Mouse (Mus musculus) natural killer cell, adult 2 months (primary cell): ENCODE data around the gene Naif1.
"Not testable (repeated sequence)": the region's sequence is repeated elsewhere in the genome, so short reads cannot be mapped to it uniquely, and the experiment has no call there.

Experiments used
- DNase-seq, 2 experiments: peaks; one replicate each; pipeline ENCODE4 v3.0.0; 2022; ENCODE audit warnings: low spot score in 2 of 2

Naif1 gene

GRCm38 (mm10) chr2:32455101-32455500 lies 4.8 kb downstream of the Naif1 start:
- no peak for DNase-seq

- DNase-seq = no peak
These were observed 8.0 kb downstream of the Naif1 start for GRCm38 (mm10) chr2:32458300-32458699.

GRCm38 (mm10) chr2:32459657-32460056 lies 9.4 kb downstream of the Naif1 start:
- DNase-seq = no peak

- DNase-seq = no peak
These were observed 13.5 kb downstream of the Naif1 start for GRCm38 (mm10) chr2:32463773-32464172.

- no peak for DNase-seq
These were observed 14.1 kb downstream of the Naif1 start for GRCm38 (mm10) chr2:32464212-32464891.

GRCm38 (mm10) chr2:32471001-32471680 lies 20.9 kb downstream of the Naif1 start:
- no peak for DNase-seq

GRCm38 (mm10) chr2:32471681-32472061 lies 21.4 kb downstream of the Naif1 start:
- no peak for DNase-seq

GRCm38 (mm10) chr2:32475361-32475760 lies 25.1 kb downstream of the Naif1 start:
- not testable (repeated sequence) for DNase-seq

- DNase-seq = no peak
These were observed 32.1 kb downstream of the Naif1 start for GRCm38 (mm10) chr2:32482351-32482750.

- peak in 1 of 2 experiments; percentile 48 for DNase-seq
These were observed 33.1 kb downstream of the Naif1 start for GRCm38 (mm10) chr2:32483179-32483875.

GRCm38 (mm10) chr2:32484933-32485332 lies 34.7 kb downstream of the Naif1 start:
- no peak for DNase-seq

GRCm38 (mm10) chr2:32485751-32486150 lies 35.5 kb downstream of the Naif1 start:
- no peak for DNase-seq

GRCm38 (mm10) chr2:32486155-32486554 lies 35.9 kb downstream of the Naif1 start:
- DNase-seq = no peak

- DNase-seq = peak; percentile 88 to 92
These were observed 36.9 kb downstream of the Naif1 start for GRCm38 (mm10) chr2:32487124-32487623.

- DNase-seq = peak; percentile 79 to 84
These were observed 38.4 kb downstream of the Naif1 start for GRCm38 (mm10) chr2:32488679-32489078.

- DNase-seq = not testable (repeated sequence)
These were observed 40.5 kb downstream of the Naif1 start for GRCm38 (mm10) chr2:32490730-32491129.

GRCm38 (mm10) chr2:32492661-32493060 lies 42.4 kb downstream of the Naif1 start:
- peak; percentile 34 to 46 for DNase-seq

- DNase-seq = peak; percentile 82 to 85
These were observed 43.0 kb downstream of the Naif1 start for GRCm38 (mm10) chr2:32493301-32493701.

GRCm38 (mm10) chr2:32494522-32494921 lies 44.3 kb downstream of the Naif1 start:
- peak in 1 of 2 experiments; percentile 28 for DNase-seq

- peak; percentile 88 to 90 for DNase-seq
These were observed 45.0 kb downstream of the Naif1 start for GRCm38 (mm10) chr2:32495185-32495726.

- DNase-seq = peak; percentile 50 to 69
These were observed 45.9 kb downstream of the Naif1 start for GRCm38 (mm10) chr2:32496190-32496589.

- DNase-seq = no peak
These were observed 49.1 kb downstream of the Naif1 start for GRCm38 (mm10) chr2:32499365-32499764.
